ENCODE assay signal across 12 mouse cellular contexts in the genomic region with DNA sequence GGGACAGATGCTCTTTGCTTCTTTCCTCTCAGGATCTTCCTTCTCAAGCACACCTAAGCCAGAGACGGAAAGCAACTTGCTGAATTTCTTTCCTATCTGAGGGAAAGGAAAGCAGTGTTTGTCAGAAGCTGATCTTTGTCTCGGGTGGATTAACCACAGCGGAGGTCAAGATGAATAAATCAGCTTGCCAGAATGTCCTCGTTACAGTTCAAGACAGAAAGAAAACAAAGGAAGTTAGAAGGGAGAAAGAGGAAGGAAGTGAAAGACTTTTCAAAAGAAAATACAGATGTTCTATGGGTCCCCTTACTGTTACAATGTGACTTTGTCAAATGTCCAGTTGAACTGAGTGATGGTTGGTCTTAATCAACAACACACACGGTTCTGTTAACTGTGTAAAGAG.
"Had no signal": no experiment of that assay in that cellular context is flagged by ENCODE, and none has a peak within 500 bp of the region (broad histone marks: within the 10 kb centered on the region; RNA-seq: fewer than 3 reads in every experiment).

No protein-coding gene starts in this region.

- ATAC-seq: intestine, postnatal 0 days; lung, postnatal 0 days had no signal

- DNase-seq: kidney, adult 8-10 months; layer of hippocampus, adult 9-11 months; liver; lung, adult 2 months; midbrain, embryonic 14.5 days; retina, postnatal 1 day; right cerebral cortex, postnatal 4 days; spleen, adult 18-20 months; thymus, adult 2 months; thymus, postnatal 25 days had no signal
